Mouse (Mus musculus): ENCODE measurements at regions not wholly inside any gene's neighbourhood (a gene's known extent, or its start where the extent isn't known, plus 50 kb on each side); places are given as distances from the start of the nearest gene placed in this dataset.

DNA sequence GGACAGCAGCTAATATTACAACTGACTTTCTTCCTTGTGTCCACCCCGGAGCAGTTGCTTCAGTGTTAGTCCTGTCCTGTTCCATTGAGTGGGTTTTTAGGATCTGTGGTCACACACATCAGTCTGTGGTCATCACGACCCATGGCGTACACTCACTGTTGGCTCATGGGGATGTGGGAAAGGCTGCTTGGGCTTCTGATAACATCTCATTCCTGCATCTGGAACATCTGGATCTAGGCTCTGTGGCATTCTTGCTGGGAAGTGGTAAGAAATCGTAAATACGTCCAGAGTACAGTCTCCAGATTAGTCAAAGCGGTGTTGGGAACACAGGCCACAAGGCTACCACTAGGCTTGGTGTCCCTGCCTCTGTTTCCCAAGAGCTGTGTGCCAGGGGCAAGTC lies 362.7 kb upstream of the Tbx3 start:
- DNase-seq = no peak

DNA sequence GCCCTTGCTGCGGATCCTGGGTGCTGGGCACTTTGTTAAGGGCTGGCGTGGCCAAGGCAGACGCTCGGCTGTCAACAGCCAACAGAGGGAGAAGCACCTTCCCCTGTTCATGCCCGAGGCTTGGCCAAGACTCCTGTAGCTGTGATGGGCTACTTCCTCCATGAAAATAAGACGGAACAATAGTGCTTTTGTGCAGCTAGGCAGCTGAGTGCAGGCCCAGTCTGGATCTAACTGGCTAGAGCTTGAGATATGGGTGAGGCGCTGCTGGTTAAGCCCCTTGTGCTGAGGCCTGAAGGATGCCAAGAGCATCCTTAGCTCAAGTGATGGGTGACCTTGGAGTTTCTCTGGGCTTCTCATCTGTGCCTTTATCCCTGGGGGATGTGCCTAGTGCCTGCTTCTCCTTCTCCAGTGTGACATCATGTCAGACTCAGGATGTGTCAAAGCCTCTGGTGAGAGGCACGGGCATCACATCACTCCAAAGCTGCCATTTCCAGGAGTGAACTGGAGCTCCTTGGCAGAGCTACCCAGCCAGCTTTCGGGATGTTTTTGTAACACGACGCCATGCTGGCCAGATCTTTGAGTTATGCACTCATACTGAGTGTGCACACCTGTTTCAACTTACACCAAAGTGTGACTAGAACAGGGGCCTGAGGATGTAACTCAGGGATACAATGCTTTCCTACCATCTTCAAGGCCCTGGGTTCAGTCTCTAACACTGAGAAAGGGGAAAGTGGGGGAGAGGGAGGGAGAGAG lies 360.1 kb upstream of the Tbx3 start:
- DNase-seq = no peak

DNA sequence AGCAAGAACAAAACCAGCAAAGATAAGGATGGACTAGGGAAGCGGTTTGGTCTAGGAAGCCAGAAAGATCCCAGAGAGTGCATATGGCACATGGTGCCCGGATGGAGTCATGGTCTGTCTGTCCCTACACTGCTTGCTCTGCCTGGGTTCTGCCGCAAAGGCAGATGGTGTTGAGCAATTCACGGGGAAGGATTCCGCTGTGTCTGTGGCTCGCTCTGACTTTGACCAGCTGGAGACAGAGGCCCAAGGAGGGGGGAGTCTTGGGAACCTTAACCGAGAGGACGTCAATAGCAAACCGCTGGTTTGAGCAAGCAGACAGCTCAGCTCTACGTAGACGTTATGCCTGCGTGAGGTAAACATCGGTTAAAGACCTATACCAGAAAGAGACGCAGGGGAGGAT lies 357.7 kb upstream of the Tbx3 start:
- no peak for DNase-seq

DNA sequence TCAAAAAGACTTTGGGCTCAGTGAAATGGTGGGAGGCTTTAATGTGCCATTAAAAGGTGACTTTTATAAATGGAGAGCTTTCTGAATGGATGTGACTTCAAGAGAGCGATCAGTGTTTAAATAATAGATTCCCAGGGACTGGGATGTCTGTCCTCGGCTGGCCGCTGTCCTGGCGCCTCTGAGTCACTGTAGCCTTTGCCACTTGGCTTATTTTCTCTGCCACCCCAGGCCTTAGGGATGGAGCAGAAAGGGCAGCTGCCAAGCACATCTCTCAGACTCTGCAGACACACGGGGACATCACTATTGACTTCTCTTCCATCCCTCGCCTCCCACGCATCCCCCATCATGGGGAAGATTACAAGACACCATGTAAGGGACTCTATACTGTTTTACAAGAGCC lies 355.3 kb upstream of the Tbx3 start:
- DNase-seq = no peak

DNA sequence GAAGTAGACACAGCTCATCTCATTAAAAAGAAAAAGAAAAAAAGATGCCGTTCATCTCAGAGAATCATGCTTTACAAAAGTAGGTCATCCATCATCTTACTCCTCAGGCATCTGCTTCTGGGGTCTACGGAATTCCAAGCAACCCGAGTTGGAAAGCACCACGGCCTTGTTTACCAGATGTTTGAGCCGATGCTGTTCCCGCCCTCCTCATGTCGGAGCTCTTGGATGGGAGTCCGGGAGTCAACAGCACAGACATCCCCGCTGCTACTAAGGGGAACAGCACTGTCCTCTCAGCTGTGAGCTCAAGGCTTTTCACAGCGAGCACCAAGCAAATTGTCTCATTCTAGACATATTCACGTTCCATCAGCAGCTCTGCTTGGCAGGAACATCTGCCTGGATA lies 352.9 kb upstream of the Tbx3 start:
- no peak for DNase-seq

DNA sequence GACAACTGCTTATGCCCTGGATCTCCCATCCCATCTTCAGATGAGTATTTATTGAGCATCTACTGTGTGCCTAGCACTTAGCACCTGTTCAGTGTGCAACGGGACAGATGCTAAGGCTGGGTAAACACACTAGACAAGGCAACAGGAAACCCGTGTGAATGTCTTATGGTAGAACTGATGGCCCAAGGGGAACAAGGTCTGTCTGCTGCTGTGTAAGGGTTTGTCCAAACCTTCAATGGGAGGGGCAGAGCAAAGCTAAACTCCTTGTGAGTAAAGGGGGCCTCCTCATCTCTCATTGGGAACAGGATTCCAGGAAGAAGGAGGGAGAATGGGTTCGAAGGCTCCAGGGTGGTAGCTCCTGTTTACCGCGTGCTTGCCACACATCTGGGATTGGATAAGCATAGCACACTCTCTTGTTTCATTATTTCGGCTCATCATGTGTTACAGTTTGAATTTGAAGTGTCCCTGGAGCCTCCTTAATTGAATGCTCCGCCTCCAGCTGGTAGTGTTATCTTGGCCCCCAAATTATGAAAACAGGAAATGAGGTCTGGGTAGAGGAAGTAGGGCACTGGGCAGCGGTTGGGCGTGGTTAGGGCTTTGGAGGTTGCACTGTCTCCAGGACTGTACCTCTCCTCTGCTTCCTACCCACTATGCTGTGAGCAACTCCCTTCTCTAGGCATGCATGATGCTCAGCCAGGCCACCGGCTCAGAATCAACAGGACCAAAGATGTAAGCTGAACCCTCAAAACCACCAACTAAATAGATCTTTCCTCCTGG lies 348.9 kb upstream of the Tbx3 start:
- peak; percentile 6 for DNase-seq

DNA sequence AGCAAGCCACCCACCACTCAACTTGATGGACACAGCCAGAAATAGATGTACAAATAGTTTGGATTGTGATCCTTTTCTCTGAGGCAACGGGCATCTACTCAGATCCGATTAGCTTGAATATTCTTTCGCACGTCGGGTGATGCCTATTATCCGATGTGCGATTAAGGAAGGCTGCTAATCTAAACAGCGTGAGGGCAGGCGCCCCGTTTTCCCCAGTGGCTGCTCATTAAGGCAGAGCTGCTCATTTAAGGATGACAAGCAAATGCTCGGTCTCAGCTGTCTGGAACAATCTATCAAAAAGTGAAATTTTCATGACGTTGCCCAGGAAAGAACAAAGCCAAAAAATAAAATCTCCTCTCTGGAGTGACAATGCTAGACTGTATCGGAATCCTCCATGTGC lies 348.1 kb upstream of the Tbx3 start:
- no peak for DNase-seq

DNA sequence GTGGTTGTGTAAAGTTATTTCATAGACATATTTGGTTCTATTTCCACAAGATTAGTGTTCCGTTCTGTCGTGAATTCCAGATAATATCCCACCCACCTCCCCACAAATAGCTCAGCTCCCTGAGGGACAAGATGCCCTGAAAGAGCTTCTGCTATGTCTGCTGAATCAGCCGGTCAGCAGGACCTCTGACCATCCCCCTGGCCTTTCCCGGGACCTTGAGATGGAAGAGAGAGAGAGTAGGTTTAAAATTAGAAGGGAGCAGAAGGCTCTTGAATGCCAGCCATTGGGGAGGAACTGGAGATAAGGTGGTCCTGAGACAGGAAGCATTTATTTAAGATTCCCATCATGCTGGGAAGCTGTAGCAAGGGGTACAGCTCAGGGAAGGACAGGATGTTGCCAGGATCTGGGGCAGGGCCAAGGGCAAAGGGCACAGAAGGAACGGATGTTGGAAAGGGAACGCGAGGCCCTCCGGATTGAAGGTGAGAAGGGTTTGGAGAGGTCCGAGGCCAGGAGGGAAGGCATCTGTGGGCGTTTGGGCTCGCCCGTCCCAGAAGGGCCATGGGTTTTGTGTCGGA lies 344.7 kb upstream of the Tbx3 start:
- no peak for DNase-seq

DNA sequence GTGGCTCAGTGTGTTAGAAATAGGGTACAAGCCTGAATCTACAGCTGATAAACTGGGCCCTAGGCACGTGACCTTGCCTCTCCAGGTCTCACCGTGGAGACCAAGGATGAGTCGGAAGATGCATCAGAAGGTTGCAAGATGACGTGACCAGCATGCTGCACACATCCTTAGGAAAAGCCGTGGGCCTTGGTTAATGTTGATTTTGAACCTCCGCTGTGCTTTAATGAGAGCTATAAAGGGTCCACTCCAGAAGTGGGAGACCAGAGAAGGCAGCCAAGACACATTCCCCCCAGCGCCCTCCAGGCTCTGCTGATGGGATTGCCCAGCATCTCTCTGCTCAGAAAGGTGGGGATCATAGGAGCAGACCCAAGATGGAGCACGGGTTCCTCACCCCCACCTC lies 343.6 kb upstream of the Tbx3 start:
- no peak for DNase-seq

DNA sequence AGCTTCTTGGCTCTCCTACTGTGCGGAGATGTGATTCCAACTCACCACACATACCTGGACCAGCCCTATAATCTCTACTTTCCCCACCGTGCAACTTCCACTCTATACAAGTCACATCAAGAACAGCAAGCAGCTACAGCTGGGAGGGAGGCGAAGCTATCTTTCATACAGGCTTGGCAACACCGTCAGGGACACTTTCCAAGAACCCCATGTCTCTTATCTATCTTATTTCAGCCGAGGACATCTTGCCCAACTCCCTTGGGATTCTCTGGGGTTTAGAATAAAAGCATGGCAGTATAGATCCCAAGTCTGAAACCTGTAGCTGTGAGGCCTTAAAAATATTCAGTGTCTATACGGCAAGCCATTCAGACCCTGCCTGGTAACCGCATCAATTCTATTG lies 341.5 kb upstream of the Tbx3 start:
- DNase-seq = no peak

DNA sequence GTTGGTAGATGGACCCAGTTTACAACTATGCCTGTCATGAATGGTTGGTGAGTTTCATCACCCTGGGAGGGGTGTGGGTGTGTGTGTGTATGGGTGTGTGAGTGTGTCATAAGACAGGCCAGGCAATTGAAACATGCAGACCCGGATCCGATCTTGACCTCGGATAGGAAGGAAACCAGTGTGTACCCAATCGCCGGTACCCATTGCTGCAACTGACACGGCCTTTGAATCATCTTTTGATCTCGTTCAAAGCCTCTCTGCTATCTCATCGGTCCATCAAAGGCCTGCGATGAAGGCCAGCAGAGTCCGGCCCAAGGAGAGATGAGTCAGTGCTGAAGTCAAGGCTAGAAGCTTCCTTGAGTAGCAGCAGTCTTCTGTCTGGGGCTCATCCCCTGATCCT lies 341.1 kb upstream of the Tbx3 start:
- DNase-seq = no peak

DNA sequence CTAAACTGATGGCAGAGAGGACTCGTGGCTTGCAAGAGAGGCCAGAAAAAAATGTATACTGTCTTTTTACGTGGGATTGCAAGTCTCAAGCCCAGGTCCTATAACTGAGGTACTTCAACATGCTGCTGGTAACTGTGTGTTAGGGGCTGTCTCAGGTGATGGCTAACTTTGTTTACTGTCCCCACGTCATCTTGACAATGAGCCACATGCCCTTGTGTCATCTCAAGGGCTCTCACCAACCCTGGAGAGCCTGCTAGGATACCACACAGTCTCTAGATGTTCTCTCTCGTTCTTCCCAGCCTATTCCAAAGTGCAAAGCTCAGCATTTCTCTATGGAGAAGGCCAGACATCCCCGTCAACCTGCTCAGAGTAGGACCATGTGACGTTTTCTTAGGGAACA lies 340.6 kb upstream of the Tbx3 start:
- no peak for DNase-seq

DNA sequence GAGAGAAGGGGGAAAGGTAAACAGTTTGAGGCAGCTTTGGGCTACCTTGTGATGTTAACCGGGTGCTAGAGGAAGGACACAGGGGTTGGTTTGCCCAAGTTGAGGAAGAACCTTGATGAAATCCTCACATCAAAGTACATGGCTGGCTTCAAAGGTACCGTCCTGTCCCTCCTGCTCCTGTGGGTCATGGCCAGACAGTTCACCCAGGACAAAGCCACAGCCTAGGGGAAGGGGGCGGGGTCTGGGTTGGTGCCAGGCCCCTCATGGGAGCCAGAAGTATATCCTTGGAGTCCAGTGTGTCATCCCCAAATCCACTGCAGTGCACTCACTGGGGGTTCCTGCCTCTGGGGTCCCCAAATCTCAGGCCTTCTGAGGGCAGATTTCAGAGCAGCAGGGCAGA lies 339.0 kb upstream of the Tbx3 start:
- DNase-seq = no peak

DNA sequence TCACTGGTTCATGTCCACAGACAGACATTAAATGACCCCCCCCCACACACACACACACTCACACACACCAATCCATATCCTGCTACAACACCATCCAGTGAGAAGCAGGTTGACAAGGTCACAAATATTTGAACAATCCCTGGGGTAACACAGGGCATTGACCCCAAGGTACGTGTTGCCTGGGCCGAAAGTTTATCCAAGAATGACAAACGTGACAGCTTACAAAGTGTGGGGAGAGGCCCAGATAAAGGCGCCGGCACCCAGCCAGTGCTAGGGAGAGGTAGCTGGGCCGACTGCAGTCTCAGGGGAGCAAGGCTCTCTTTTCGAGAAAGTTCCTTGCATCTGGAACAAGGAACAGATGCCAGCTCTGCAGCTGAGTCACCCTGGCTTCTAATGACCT lies 337.8 kb upstream of the Tbx3 start:
- no peak for DNase-seq

DNA sequence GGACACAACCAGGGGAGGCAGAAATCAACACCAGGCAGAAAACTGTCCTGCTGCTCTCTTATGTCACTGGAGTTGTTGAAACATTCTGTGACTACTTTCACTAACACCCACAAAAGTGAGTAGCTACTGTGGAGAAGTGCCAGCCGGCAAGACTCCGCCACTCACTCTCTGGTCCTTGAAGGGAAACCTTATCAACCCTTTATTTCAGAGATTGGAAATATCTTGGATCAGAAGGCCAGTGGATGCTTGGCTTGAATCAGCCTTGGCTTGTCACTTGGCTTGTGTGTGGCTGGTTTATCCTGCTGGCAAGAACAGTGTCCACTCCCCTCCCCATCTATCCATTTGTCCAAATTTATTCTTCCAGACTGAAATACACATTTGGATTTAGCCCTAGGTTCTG lies 335.3 kb upstream of the Tbx3 start:
- no peak for DNase-seq

DNA sequence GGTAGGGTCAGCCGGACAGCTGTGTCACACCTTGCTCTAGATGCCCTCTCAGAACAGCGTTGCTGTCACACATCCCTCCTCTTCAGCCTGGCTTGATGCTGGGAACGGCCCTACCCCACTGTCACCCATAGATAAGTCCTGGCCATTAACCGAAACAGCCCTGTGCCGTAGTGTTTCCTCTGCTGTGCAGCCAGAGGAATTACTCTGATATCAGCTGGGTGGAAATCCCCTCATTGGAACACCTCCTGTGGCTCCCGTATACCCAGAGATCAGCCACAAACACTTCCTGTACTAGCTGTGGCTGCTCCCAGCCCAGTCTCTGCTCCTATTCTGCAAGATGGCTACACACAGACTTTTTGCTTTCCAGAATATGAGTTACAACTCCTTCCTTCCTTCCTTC lies 334.5 kb upstream of the Tbx3 start:
- DNase-seq = no peak

DNA sequence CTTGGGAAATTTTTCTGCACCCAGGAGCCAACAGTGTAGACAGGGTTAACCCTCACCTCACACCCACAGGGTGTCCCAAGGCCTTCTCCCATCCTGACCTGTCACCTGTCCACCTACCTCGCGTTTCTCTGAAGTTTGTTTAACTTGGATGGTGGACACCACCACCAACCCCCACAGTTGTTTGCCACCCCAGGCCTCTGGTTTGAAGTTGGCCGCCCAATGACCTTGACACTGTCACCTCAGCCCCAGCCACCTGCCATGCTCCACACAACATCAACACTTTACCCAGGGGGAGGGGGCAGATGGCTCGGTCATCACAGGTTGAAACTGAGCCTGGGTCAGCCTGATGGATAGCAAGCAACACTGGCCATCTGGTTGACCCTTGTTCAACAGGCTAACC lies 332.7 kb upstream of the Tbx3 start:
- no peak for DNase-seq

DNA sequence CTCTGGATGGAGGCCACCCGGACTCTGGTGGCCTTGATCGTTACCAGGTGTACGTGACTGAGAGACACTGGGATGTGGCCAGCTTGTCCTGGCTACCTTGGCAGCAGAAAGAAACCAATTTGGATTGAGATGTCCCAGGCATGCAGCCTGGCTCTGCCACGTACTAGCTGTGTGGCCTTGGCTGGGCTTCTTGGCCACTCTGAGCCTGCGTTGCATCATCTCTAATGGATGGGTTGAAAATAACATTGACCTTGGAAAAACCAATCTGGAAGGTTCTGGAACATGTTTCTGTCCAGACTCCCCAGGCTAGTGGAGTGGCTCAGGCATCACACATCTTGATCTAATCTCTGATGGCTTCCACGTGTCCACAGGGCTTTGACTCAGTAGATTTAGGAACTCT lies 331.8 kb upstream of the Tbx3 start:
- DNase-seq = no peak

DNA sequence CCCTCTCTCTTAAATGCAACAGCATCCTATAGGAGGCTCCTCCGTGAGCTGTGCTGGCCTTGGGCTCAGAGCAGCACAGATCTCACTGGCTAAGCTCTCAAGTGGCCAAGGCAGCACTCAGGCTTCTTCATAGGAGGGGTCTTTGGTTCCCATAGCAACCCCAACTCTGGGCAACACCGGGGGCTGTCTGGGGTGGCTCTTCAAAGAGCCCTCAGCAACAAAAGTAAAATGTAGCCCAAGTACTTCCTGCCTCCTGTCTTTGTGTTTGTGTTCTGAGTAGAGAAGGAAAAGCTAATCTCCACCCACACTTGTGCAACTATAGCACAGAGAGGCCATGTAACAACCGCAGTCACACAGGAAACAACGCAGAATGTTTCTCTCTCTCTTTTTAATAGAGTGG lies 322.2 kb upstream of the Tbx3 start:
- peak; percentile 56 for DNase-seq

DNA sequence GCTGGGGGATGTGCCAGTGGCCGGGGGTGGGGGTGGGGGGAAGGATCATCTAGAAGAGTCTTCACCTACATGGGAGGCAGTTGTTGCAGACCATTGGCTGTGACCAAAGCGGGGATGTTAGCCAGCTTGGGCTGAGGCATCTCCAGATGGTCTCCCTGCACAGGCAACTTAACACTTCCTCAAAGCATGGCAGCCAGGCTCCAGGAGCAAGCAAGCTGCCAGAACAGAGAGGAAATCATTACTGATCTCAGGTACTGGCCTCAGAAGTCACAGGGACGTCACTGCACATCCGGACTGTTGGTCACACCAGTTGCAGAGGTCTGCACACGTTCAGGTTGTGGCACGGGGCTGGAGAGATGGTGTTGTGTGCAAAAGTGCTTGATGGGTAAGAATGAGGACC lies 321.1 kb upstream of the Tbx3 start:
- DNase-seq = peak; percentile 27

DNA sequence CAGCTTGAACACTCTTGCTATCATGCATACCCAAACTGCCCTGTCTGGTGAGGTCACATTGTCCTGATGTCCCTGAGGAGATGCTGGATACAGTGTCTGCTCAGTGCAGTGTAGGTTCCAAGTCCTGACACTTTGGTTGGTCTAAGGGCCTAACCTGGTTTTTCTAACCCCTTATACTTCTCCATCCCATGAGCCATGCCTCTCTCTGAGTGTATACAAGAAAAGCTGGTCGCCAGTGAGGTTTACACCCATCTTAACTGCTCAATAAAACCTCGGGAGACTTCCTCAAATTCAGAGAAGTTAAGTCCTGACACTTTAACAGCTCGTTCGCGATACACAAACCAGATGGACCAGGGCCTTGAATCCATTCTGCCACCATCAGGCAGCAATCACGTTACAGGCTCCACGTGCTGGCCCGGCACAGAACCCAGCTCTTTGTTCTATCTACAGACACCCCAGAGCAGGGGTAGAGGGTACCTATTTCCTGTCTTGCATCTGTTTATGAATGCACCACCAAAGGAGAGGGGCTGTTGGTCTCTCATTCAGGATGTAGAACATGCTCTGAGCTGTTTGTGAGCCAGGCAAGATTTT lies 320.0 kb upstream of the Tbx3 start:
- DNase-seq = peak; percentile 33

DNA sequence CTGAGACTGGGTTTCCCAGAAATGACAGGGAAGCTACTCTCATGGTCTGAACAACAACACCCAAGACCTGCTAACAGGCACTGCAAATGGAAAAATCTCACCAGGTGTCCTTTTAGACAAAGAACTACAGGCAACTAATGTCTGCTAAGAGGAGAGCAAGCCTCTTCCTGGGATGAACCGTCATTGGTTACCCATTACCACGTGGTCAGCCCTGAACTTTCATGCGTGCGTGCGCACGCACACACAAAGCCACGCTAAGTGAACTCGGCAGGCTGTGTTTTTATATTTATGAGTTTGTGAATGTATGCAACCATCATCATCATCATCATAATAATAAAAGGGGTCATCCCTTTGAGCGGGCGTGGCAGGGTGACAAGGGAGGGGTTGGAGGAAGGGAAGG lies 315.0 kb upstream of the Tbx3 start:
- no peak for DNase-seq

DNA sequence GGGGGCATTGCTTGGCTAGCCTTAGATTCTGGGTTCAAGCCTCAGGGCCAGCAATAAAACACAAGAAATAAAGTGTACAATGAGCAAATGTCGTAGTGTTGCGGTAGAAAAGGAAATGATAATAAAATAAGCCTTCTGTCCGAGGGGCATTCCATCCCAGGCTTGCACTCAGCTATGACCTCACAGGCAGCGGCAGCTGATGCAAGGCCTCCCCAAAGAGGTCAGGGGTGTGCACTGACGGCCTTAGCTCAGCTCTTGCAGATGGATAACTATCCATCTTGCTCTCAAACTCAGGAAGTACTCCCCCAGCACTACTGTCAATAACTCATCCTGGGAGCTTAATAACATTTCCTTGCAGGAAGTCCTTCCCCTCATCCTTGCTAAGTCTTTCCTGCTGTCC lies 314.4 kb upstream of the Tbx3 start:
- no peak for DNase-seq

DNA sequence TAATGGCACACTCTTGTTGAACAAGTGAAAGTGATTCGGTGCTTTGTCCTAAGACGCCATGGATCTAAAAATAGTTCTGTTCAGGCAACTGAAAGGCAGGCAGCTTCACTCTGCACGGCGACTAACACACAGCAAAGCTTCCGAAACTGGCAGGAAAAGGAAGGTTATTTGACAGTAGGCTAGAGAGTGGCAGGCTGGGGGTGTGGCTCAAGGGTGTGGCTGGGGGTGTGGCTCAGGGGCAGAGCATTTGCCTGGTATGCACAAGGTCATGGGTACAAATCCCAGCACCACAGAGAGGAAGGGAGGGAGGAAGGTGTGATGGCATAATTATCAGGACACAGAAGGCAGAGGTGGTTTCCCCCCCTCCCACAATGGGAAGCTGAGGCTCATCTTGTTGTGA lies 310.8 kb upstream of the Tbx3 start:
- peak; percentile 54 for DNase-seq
